Mouse (Mus musculus): ENCODE data around the gene Map2k6. TPM values are rescaled to one million over a fixed set of nuclear protein-coding genes. Genes with fewer than 3 reads are reported as not detected.
"Not testable (repeated sequence)": the region's sequence is repeated elsewhere in the genome, so short reads cannot be mapped to it uniquely, and the experiment has no call there.

The Map2k6 gene
- polyA plus RNA-seq (2015; fragmentation: Nextera tagmentation; extraction: Ambion mirVana), result 20.6 and 21.2 TPM in 2 replicates

DNA sequence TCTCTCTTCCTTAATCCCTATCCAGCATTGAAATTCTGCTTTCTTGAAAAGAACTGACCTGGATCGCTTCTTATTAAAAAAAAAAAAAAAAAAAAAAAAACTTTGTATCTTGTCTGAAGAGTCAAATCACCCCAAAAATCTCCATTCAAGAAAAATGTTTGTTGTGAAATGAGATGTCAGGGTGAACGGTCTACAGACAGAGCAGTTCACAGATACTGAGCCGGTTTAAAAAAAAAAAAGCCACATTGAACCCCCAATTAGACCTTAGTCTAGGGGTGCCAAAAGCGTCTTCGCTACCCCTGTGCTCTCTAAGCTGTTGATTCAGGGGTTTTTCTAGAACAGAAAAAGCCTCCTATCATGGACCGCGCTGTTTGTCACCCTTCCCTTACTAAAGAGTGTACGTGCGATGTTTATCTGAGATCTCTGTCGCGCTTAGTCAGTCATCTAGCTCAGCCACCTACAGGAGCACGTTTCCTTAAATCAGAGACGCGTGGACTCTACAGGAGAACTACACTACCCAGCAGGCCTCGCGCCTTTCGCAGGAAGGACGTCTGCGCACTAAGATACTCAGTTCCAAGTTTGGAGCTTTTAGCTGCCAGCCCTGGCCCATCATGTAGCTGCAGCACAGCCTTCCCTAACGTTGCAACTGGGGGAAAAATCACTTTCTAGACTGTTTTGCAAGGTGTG lies at the start of gene Map2k6:
Gene Map2k6, plus strand, starts transcription at position 570 of the 687 bp plus-strand sequence.
- peak within 1 kb of the TSS; percentile 60 for H3K27ac ChIP-seq
- no peaks in the 10 kb centered on the region for H3K27me3 ChIP-seq
- H3K9me3 ChIP-seq, result no peaks in the 10 kb centered on the region
- H3K4me1 ChIP-seq, result peaks cover 28% of the 10 kb centered on the region
- H3K4me3 ChIP-seq, result peak within 1 kb of the TSS; percentile 61
- 9% methylated on average over 20 of the region's 20 CpGs for WGBS
- H3K36me3 ChIP-seq, result no peaks in the 10 kb centered on the region
- ATAC-seq (ENCODE audit: borderline replicate concordance, extremely low read depth, low FRiP score, low TSS enrichment), result peak; percentile 95
- peak within 1 kb of the TSS; percentile 58 for H3K4me2 ChIP-seq
- H3K9ac ChIP-seq, result peak within 1 kb of the TSS; percentile 53

- no peak overlapping the region for H3K27ac ChIP-seq
- H3K27me3 ChIP-seq, result no peaks in the 10 kb centered on the region
- WGBS, result 66% methylated on average over 9 of the region's 9 CpGs
- no peaks in the 10 kb centered on the region for H3K36me3 ChIP-seq
- ATAC-seq (ENCODE audit: borderline replicate concordance, extremely low read depth, low FRiP score, low TSS enrichment), result no peak
- H3K4me3 ChIP-seq, result no peak overlapping the region
- H3K9ac ChIP-seq, result no peak overlapping the region
- no peaks in the 10 kb centered on the region for H3K4me1 ChIP-seq
- no peaks in the 10 kb centered on the region for H3K9me3 ChIP-seq
- H3K4me2 ChIP-seq, result no peak overlapping the region
Observed at GRCm38 (mm10) chr11:110354261-110354660, 44.7 kb upstream of the Map2k6 start.

- not testable (repeated sequence) for H3K4me3 ChIP-seq; H3K4me1 ChIP-seq; H3K9ac ChIP-seq; H3K9me3 ChIP-seq; H3K36me3 ChIP-seq; H3K27ac ChIP-seq; H3K4me2 ChIP-seq; ATAC-seq (ENCODE audit: borderline replicate concordance, extremely low read depth, low FRiP score, low TSS enrichment); H3K27me3 ChIP-seq
- WGBS, result 82% methylated on average over 9 of the region's 9 CpGs
Observed at GRCm38 (mm10) chr11:110355131-110355530, 43.8 kb upstream of the Map2k6 start.

- H3K9me3 ChIP-seq, result no peaks in the 10 kb centered on the region
- no peaks in the 10 kb centered on the region for H3K4me1 ChIP-seq
- H3K27me3 ChIP-seq, result no peaks in the 10 kb centered on the region
- H3K27ac ChIP-seq, result no peak overlapping the region
- H3K4me2 ChIP-seq, result no peak overlapping the region
- H3K4me3 ChIP-seq, result no peak overlapping the region
- H3K9ac ChIP-seq, result no peak overlapping the region
- no peak for ATAC-seq (ENCODE audit: borderline replicate concordance, extremely low read depth, low FRiP score, low TSS enrichment)
- no peaks in the 10 kb centered on the region for H3K36me3 ChIP-seq
- WGBS, result 60% methylated on average over 16 of the region's 16 CpGs
Observed at GRCm38 (mm10) chr11:110357756-110358551, 41.0 kb upstream of the Map2k6 start.

- WGBS, result 79% methylated on average over 3 of the region's 3 CpGs
- no peak overlapping the region for H3K9ac ChIP-seq
Observed at GRCm38 (mm10) chr11:110365016-110365415, 33.9 kb upstream of the Map2k6 start.

GRCm38 (mm10) chr11:110366902-110367301 lies 32.0 kb upstream of the Map2k6 start:
- Histone ChIP-seq H3K9ac (no peak overlapping the region), H3K4me2 (no peak overlapping the region), H3K4me3 (no peak overlapping the region), H3K27ac (no peak overlapping the region), H3K4me1 (no peaks in the 10 kb centered on the region), H3K27me3 (no peaks in the 10 kb centered on the region), H3K36me3 (no peaks in the 10 kb centered on the region), H3K9me3 (no peaks in the 10 kb centered on the region)
- no peak for ATAC-seq (ENCODE audit: borderline replicate concordance, extremely low read depth, low FRiP score, low TSS enrichment)
- WGBS, result 73% methylated on average over 3 of the region's 3 CpGs

More at GRCm38 (mm10) chr11:110365016-110365415, 33.9 kb upstream of the Map2k6 start:
- H3K9me3 ChIP-seq, result no peaks in the 10 kb centered on the region
- H3K4me2 ChIP-seq, result no peak overlapping the region
- no peaks in the 10 kb centered on the region for H3K4me1 ChIP-seq
- H3K36me3 ChIP-seq, result no peaks in the 10 kb centered on the region
- no peak overlapping the region for H3K27ac ChIP-seq
- H3K27me3 ChIP-seq, result no peaks in the 10 kb centered on the region
- ATAC-seq (ENCODE audit: borderline replicate concordance, extremely low read depth, low FRiP score, low TSS enrichment), result no peak
- H3K4me3 ChIP-seq, result no peak overlapping the region

- Histone ChIP-seq H3K4me2 (no peak overlapping the region), H3K36me3 (no peaks in the 10 kb centered on the region), H3K27me3 (no peaks in the 10 kb centered on the region), H3K27ac (no peak overlapping the region), H3K9me3 (no peaks in the 10 kb centered on the region), H3K4me1 (no peaks in the 10 kb centered on the region), H3K9ac (no peak overlapping the region), H3K4me3 (no peak overlapping the region)
- WGBS, result 85% methylated on average over 13 of the region's 13 CpGs
- ATAC-seq (ENCODE audit: borderline replicate concordance, extremely low read depth, low FRiP score, low TSS enrichment), result no peak
Observed at GRCm38 (mm10) chr11:110367638-110368037, 31.3 kb upstream of the Map2k6 start.

GRCm38 (mm10) chr11:110369312-110370019 lies 29.5 kb upstream of the Map2k6 start:
- no peaks in the 10 kb centered on the region for H3K36me3 ChIP-seq
- no peak overlapping the region for H3K4me3 ChIP-seq
- no peaks in the 10 kb centered on the region for H3K9me3 ChIP-seq
- H3K4me2 ChIP-seq, result peak overlapping the region; percentile 36
- H3K27ac ChIP-seq, result no peak overlapping the region
- H3K4me1 ChIP-seq, result no peaks in the 10 kb centered on the region
- no peak overlapping the region for H3K9ac ChIP-seq
- 25% methylated on average over 15 of the region's 15 CpGs for WGBS
- H3K27me3 ChIP-seq, result no peaks in the 10 kb centered on the region
- ATAC-seq (ENCODE audit: borderline replicate concordance, extremely low read depth, low FRiP score, low TSS enrichment), result no peak

GRCm38 (mm10) chr11:110371827-110372226 lies 27.1 kb upstream of the Map2k6 start:
- Histone ChIP-seq H3K4me3 (no peak overlapping the region), H3K9me3 (no peaks in the 10 kb centered on the region), H3K36me3 (no peaks in the 10 kb centered on the region), H3K4me2 (no peak overlapping the region), H3K27me3 (no peaks in the 10 kb centered on the region), H3K4me1 (no peaks in the 10 kb centered on the region), H3K27ac (no peak overlapping the region), H3K9ac (no peak overlapping the region)
- ATAC-seq (ENCODE audit: borderline replicate concordance, extremely low read depth, low FRiP score, low TSS enrichment), result no peak
- 43% methylated on average over 8 of the region's 8 CpGs for WGBS

GRCm38 (mm10) chr11:110372266-110372954 lies 26.5 kb upstream of the Map2k6 start:
- Histone ChIP-seq H3K36me3 (no peaks in the 10 kb centered on the region), H3K27ac (no peak overlapping the region), H3K4me3 (no peak overlapping the region), H3K9ac (no peak overlapping the region), H3K4me2 (no peak overlapping the region), H3K4me1 (no peaks in the 10 kb centered on the region), H3K9me3 (no peaks in the 10 kb centered on the region), H3K27me3 (no peaks in the 10 kb centered on the region)
- no peak for ATAC-seq (ENCODE audit: borderline replicate concordance, extremely low read depth, low FRiP score, low TSS enrichment)
- WGBS, result 66% methylated on average over 15 of the region's 15 CpGs

- H3K4me1 ChIP-seq, result no peaks in the 10 kb centered on the region
- H3K4me2 ChIP-seq, result no peak overlapping the region
- no peak for ATAC-seq (ENCODE audit: borderline replicate concordance, extremely low read depth, low FRiP score, low TSS enrichment)
- H3K4me3 ChIP-seq, result no peak overlapping the region
- H3K9me3 ChIP-seq, result no peaks in the 10 kb centered on the region
- H3K27me3 ChIP-seq, result no peaks in the 10 kb centered on the region
- no peaks in the 10 kb centered on the region for H3K36me3 ChIP-seq
- 83% methylated on average over 9 of the region's 9 CpGs for WGBS
- no peak overlapping the region for H3K27ac ChIP-seq
- H3K9ac ChIP-seq, result no peak overlapping the region
Observed at GRCm38 (mm10) chr11:110374036-110374435, 24.9 kb upstream of the Map2k6 start.

All from lung, embryonic 15.5 days (tissue).